In the genomic region with DNA sequence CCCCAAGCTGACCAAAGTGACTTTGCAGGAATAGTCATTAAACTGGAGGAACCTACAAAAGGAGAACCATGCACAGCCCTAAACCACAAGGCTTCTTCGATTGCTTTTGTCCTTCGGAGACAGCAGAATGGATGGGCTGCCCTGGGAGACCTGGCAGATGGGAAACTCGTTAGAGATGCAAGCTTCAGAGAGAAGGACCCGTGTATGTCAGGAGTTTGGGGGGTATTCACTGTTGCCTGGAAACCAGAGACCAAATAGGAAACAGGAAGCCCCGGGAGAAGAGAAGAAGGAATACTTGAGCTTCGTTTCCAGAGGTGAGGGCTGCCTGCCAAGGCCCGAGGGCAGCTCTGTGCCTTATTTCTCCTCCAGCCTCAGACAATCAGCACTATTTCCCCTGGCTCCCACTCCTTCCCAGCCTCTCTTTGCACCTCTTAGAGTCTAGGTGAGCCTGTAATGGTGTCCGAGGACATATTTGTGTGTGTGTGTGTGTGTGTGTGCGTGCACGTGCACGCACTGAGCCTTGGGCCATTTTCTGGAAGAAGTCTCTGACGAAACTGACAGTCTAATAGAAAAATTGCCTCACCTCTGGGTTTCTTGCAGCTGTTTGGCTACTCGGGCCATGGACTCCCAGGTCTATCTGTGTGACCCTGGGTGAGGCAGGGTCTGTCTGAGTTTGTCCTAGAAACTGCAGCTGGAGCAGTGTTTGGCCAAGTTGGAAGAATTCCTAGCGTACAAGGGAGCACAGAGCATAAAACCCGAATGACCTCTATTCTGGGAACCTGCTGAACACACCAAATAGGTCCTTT, we compare ENCODE assay signal across 9 mouse cellular contexts. TPM values are rescaled to one million over a fixed set of nuclear protein-coding genes. Genes with fewer than 3 reads are reported as not detected.
DNase-seq lines count a peak whose midpoint lies in the region; ATAC-seq and TF ChIP-seq lines count a peak whose summit lies in the region.
"Had no signal": no experiment of that assay in that cellular context is flagged by ENCODE, and none has a peak within 500 bp of the region (broad histone marks: within the 10 kb centered on the region; RNA-seq: fewer than 3 reads in every experiment).

No protein-coding gene starts in this region.

- H3K9ac ChIP-seq in forebrain, embryonic 15.5 days (replicated peaks), result no peak overlapping the region
- H3K9ac ChIP-seq in hindbrain, embryonic 14.5 days, result no peak overlapping the region
- no peak overlapping the region for H3K9ac ChIP-seq in neural tube, embryonic 12.5 days

- H3K4me2 ChIP-seq in forebrain, embryonic 15.5 days (replicated peaks), result no peak overlapping the region
- peak overlapping the region; percentile 17; the same call in 1 of the 2 replicates for H3K4me2 ChIP-seq in hindbrain, embryonic 14.5 days (replicated peaks)
- peak overlapping the region; percentile 28; the same call in 1 of the 2 replicates for H3K4me2 ChIP-seq in neural tube, embryonic 12.5 days (replicated peaks)

- no peaks in the 10 kb centered on the region for H3K9me3 ChIP-seq in forebrain, embryonic 15.5 days
- no peaks in the 10 kb centered on the region for H3K9me3 ChIP-seq in hindbrain, embryonic 14.5 days (ENCODE audit: control insufficient read depth, low read length)
- no peaks in the 10 kb centered on the region for H3K9me3 ChIP-seq in neural tube, embryonic 12.5 days

- no peaks in the 10 kb centered on the region for H3K27me3 ChIP-seq in forebrain, embryonic 15.5 days
- no peaks in the 10 kb centered on the region for H3K27me3 ChIP-seq in hindbrain, embryonic 14.5 days (ENCODE audit: control insufficient read depth, insufficient read depth, low read length)
- no peaks in the 10 kb centered on the region for H3K27me3 ChIP-seq in neural tube, embryonic 12.5 days (replicated peaks)
- H3K27me3 ChIP-seq in kidney, adult 2 months (replicated peaks; ENCODE audit: control insufficient read depth, insufficient read depth, low read length), result no peaks in the 10 kb centered on the region

- intact Hi-C loops in left cerebral cortex, postnatal 4 days (cut with DNase I), result no loop called here
- intact Hi-C loops in left cerebral cortex, postnatal 36 days (cut with DNase I), result loop anchor here (5.0 kb wide), 1 partner anchor 132 kb away; no protein-coding TSS in a partner anchor

- 42% methylated on average over 15 of the region's 15 CpGs for WGBS in forebrain, embryonic 15.5 days
- WGBS in hindbrain, embryonic 14.5 days, result 31% methylated on average over 15 of the region's 15 CpGs
- 30% methylated on average over 15 of the region's 15 CpGs for WGBS in neural tube, embryonic 12.5 days
- WGBS in kidney, adult 2 months, result 54% methylated on average over 15 of the region's 15 CpGs

- no peaks in the 10 kb centered on the region for H3K36me3 ChIP-seq in forebrain, embryonic 15.5 days
- no peaks in the 10 kb centered on the region for H3K36me3 ChIP-seq in hindbrain, embryonic 14.5 days (replicated peaks; ENCODE audit: control insufficient read depth, insufficient read depth)
- no peaks in the 10 kb centered on the region for H3K36me3 ChIP-seq in neural tube, embryonic 12.5 days
- H3K36me3 ChIP-seq in kidney, adult 2 months (ENCODE audit: control insufficient read depth, insufficient read depth, low read length), result no peaks in the 10 kb centered on the region

- no peak for TF ChIP-seq CTCF in kidney, adult 2 months (conservative IDR thresholded peaks at IDR 0.05; ENCODE audit: insufficient read depth, insufficient read length, low read depth, low read length)

- no peak for TF ChIP-seq POLR2A in kidney, adult 2 months (IDR thresholded peaks at IDR 0.05; ENCODE audit: low read depth, low read length)

- peak overlapping the region; percentile 48 for H3K27ac ChIP-seq in forebrain, embryonic 15.5 days (replicated peaks)
- peak overlapping the region; percentile 84 for H3K27ac ChIP-seq in hindbrain, embryonic 14.5 days
- peak overlapping the region; percentile 18; the same call in 1 of the 2 replicates for H3K27ac ChIP-seq in neural tube, embryonic 12.5 days
- H3K27ac ChIP-seq in kidney, adult 2 months (ENCODE audit: insufficient read depth, low read depth, low read length), result no peak overlapping the region
- H3K27ac ChIP-seq: macrophage had no signal

- ATAC-seq in forebrain, embryonic 15.5 days (replicated peaks), result peak; percentile 56
- peak; percentile 79 for ATAC-seq in hindbrain, embryonic 14.5 days (ENCODE audit: low FRiP score)
- ATAC-seq in neural tube, embryonic 12.5 days (ENCODE audit: low FRiP score, low read depth), result peak; percentile 54

- DNase-seq in left cerebral cortex, postnatal 4 days, result peak; percentile 40
- no peak for DNase-seq in left cerebral cortex, postnatal 36 days (ENCODE audit: low spot score in 2 of 2)
- DNase-seq in hindbrain, embryonic 14.5 days (ENCODE audit: low spot score), result peak; percentile 67
- no peak for DNase-seq in left cerebral cortex, adult 11 months (ENCODE audit: low spot score)
- DNase-seq in kidney, adult 2 months, result no peak
- no peak for DNase-seq in urinary bladder, adult 2 months (ENCODE audit: low spot score)

- H3K4me1 ChIP-seq in forebrain, embryonic 15.5 days, result peaks cover 20% of the 10 kb centered on the region
- H3K4me1 ChIP-seq in hindbrain, embryonic 14.5 days (replicated peaks; ENCODE audit: control insufficient read depth, insufficient read depth, low read length), result peaks cover 26% of the 10 kb centered on the region
- H3K4me1 ChIP-seq in neural tube, embryonic 12.5 days, result peaks cover 45% of the 10 kb centered on the region
- H3K4me1 ChIP-seq in kidney, adult 2 months (ENCODE audit: control insufficient read depth, insufficient read depth, low read length), result no peaks in the 10 kb centered on the region

- no peak overlapping the region for H3K4me3 ChIP-seq in forebrain, embryonic 15.5 days
- no peak overlapping the region for H3K4me3 ChIP-seq in hindbrain, embryonic 14.5 days (replicated peaks; ENCODE audit: low read length)
- no peak overlapping the region for H3K4me3 ChIP-seq in neural tube, embryonic 12.5 days
- no peak overlapping the region for H3K4me3 ChIP-seq in kidney, adult 2 months (ENCODE audit: insufficient read depth, low read depth, low read length)

RNA-seq across cellular contexts. Expression of a gene that starts 35.9 kb away (rescaled TPM):
- 10 to 100 TPM; 57.3 to 58.4 TPM for total RNA-seq in left cerebral cortex, postnatal 4 days (2021)
- 10 to 100 TPM; 66.8 to 77.1 TPM for total RNA-seq in left cerebral cortex, postnatal 36 days (2021)
- 26.2 and 27.8 TPM in 2 replicates for polyA plus RNA-seq in forebrain, embryonic 15.5 days (2015; fragmentation: Nextera tagmentation; extraction: Ambion mirVana)
- polyA plus RNA-seq in hindbrain, embryonic 14.5 days (2014; fragmentation: Nextera tagmentation; extraction: Ambion mirVana), result 33.9 and 38.8 TPM in 2 replicates
- polyA plus RNA-seq in neural tube, embryonic 12.5 days (2016; fragmentation: Nextera tagmentation; extraction: Ambion mirVana), result 26.8 and 28.6 TPM in 2 replicates
- polyA plus RNA-seq in kidney, adult 2 months (2012; rRNA removed), result 42.2 and 43.6 TPM in 2 replicates
- polyA plus RNA-seq in urinary bladder, adult 2 months (2012; rRNA removed), result 31.7 and 39.2 TPM in 2 replicates

Comparison
In these comparisons a context has a peak if more than half of its experiments do, and no peak if none do; other contexts are left out.
1. DNase-seq: peak in left cerebral cortex, postnatal 4 days (single experiment) and hindbrain, embryonic 14.5 days (single experiment); none in left cerebral cortex, postnatal 36 days (0 of 2), left cerebral cortex, adult 11 months (single experiment), kidney, adult 2 months (single experiment) and urinary bladder, adult 2 months (single experiment).
2. Peak in every context shown above with its lines, with median percentiles within 50 percentile points of each other: ATAC-seq.